Mouse (Mus musculus) myocyte (in vitro differentiated cells): Measurements from ENCODE around the gene Hpdl. TPM values are rescaled to one million over a fixed set of nuclear protein-coding genes. Genes with fewer than 3 reads are reported as not detected.

Source experiments
- H3K27me3 ChIP-seq: one replicate; pipeline ENCODE4 v1.6.1; 2011; ENCODE audit not compliant: control insufficient read depth, insufficient read depth, insufficient read length
- H3K36me3 ChIP-seq: one replicate; pipeline ENCODE4 v1.6.1; 2011; ENCODE audit not compliant: control insufficient read depth, insufficient read depth
- H3K4me2 ChIP-seq: one replicate; pipeline ENCODE4 v1.6.1; 2011; ENCODE audit warnings: low read depth, control low read depth
- H3K4me3 ChIP-seq: one replicate; pipeline ENCODE4 v1.5.1; 2011; ENCODE audit warnings: mild to moderate bottlenecking, control low read depth, moderate library complexity
- H3K79me2 ChIP-seq: one replicate; pipeline ENCODE4 v1.6.1; 2011; ENCODE audit not compliant: control insufficient read depth, insufficient read depth
- H3ac ChIP-seq: one replicate; pipeline ENCODE4 v1.6.1; 2011; ENCODE audit not compliant: control insufficient read depth, insufficient read length
- CEBPB ChIP-seq: IDR thresholded peaks from 2 replicates; pipeline ENCODE4 v1.6.1; 2011; ENCODE audit warnings: mild to moderate bottlenecking, moderate library complexity; ENCODE audit not compliant: poor library complexity, insufficient read depth, severe bottlenecking
- E2F4 ChIP-seq: IDR thresholded peaks from one replicate; pipeline ENCODE4 v1.6.1; 2011; ENCODE audit warnings: mild to moderate bottlenecking, control low read depth, moderate library complexity; ENCODE audit not compliant: insufficient read depth
- MAX ChIP-seq: IDR thresholded peaks from one replicate; pipeline ENCODE4 v1.6.1; 2011; ENCODE audit warnings: low read depth, mild to moderate bottlenecking, control low read depth
- MYOD1 ChIP-seq, 3 experiments: IDR thresholded peaks; one replicate each; pipeline ENCODE4 v1.6.1; 2011; ENCODE audit warnings: control low read depth in 2 of 3, low read depth in 2 of 3, mild to moderate bottlenecking in 2 of 3, moderate library complexity in 1 of 3; ENCODE audit not compliant: insufficient read length in 2 of 3, control insufficient read depth in 1 of 3
- MYOG ChIP-seq, 3 experiments: IDR thresholded peaks; one replicate each; pipeline ENCODE4 v1.6.1; 2011; ENCODE audit warnings: control low read depth in 2 of 3, low read depth in 2 of 3, mild to moderate bottlenecking in 2 of 3; ENCODE audit not compliant: insufficient read length in 2 of 3, control insufficient read depth in 1 of 3, insufficient read depth in 1 of 3
- POLR2A ChIP-seq: IDR thresholded peaks from one replicate; pipeline ENCODE4 v1.6.1; 2011; ENCODE audit warnings: low read depth, mild to moderate bottlenecking, control low read depth, moderate library complexity; ENCODE audit not compliant: insufficient read length
- POLR2AphosphoS2 ChIP-seq: IDR thresholded peaks from one replicate; pipeline ENCODE4 v1.6.1; 2011; ENCODE audit warnings: low read depth, control low read depth; ENCODE audit not compliant: insufficient read length
- REST ChIP-seq: IDR thresholded peaks from one replicate; pipeline ENCODE4 v1.6.1; 2011; ENCODE audit warnings: mild to moderate bottlenecking, control low read depth, moderate library complexity; ENCODE audit not compliant: insufficient read depth, insufficient read length
- SRF ChIP-seq: IDR thresholded peaks from one replicate; pipeline ENCODE4 v1.6.1; 2011; ENCODE audit warnings: low read depth; ENCODE audit not compliant: control insufficient read depth, insufficient read length
- TCF12 ChIP-seq: IDR thresholded peaks from one replicate; pipeline ENCODE4 v1.6.1; 2011; ENCODE audit warnings: mild to moderate bottlenecking, control low read depth; ENCODE audit not compliant: poor library complexity, insufficient read depth, severe bottlenecking
- TCF3 ChIP-seq: IDR thresholded peaks from one replicate; pipeline ENCODE4 v1.6.1; 2011; ENCODE audit warnings: low read depth, control low read depth; ENCODE audit not compliant: insufficient read length
- USF1 ChIP-seq: IDR thresholded peaks from one replicate; pipeline ENCODE4 v1.6.1; 2011; ENCODE audit warnings: low read depth, mild to moderate bottlenecking, control low read depth, moderate library complexity
- polyA plus RNA-seq: library from polyadenylated mRNA; unstranded; fragments of >200 nt; fragmentation: generic; extraction: Trizol; gene quantifications from one replicate; pipeline ENCODE4 v1.2.1, GENCODE M21; 2012; ENCODE audit warnings: missing spikeins

Gene Hpdl
- polyA plus RNA-seq, 1 experiment, result 1.5 TPM

- peaks cover 28% of the 10 kb centered on the region for H3K27me3 ChIP-seq
- no peak overlapping the region for H3ac ChIP-seq
- no peaks in the 10 kb centered on the region for H3K36me3 ChIP-seq
- H3K79me2 ChIP-seq, result no peaks in the 10 kb centered on the region
- H3K4me3 ChIP-seq, result no peak overlapping the region
- TF ChIP-seq TCF3 (no peak), REST (no peak)
- no peak overlapping the region for H3K4me2 ChIP-seq
These were observed 8.0 kb upstream of the Hpdl start for GRCm38 (mm10) chr4:116829364-116830069.

- H3K4me3 ChIP-seq, result no peak overlapping the region
- TF ChIP-seq E2F4 (no peak), TCF3 (no peak), TCF12 (no peak), REST (no peak), MYOG (IDR thresholded peaks at IDR 0.05; ENCODE audit: control insufficient read depth in 1 of 3, insufficient read depth in 1 of 3, insufficient read length in 2 of 3, low read depth in 2 of 3) (no peak), CEBPB (no peak), POLR2A (no peak), USF1 (no peak), SRF (no peak), POLR2AphosphoS2 (no peak), MAX (no peak), MYOD1 (IDR thresholded peaks at IDR 0.05; ENCODE audit: control insufficient read depth in 1 of 3, insufficient read length in 2 of 3, low read depth in 2 of 3) (no peak)
- no peaks in the 10 kb centered on the region for H3K79me2 ChIP-seq
- no peak overlapping the region for H3ac ChIP-seq
- H3K4me2 ChIP-seq, result no peak overlapping the region
- no peaks in the 10 kb centered on the region for H3K36me3 ChIP-seq
- H3K27me3 ChIP-seq, result peaks cover 24% of the 10 kb centered on the region
These were observed 6.3 kb upstream of the Hpdl start for GRCm38 (mm10) chr4:116827819-116828218.

- Histone ChIP-seq H3K36me3 (no peaks in the 10 kb centered on the region), H3ac (no peak overlapping the region), H3K79me2 (no peaks in the 10 kb centered on the region), H3K27me3 (no peaks in the 10 kb centered on the region), H3K4me2 (no peak overlapping the region), H3K4me3 (no peak overlapping the region)
- TF ChIP-seq CEBPB (no peak), MYOG (IDR thresholded peaks at IDR 0.05; ENCODE audit: control insufficient read depth in 1 of 3, insufficient read depth in 1 of 3, insufficient read length in 2 of 3, low read depth in 2 of 3) (no peak), POLR2AphosphoS2 (no peak), E2F4 (no peak), TCF12 (no peak), TCF3 (no peak), MAX (no peak), USF1 (no peak), SRF (no peak), REST (no peak), MYOD1 (IDR thresholded peaks at IDR 0.05; ENCODE audit: control insufficient read depth in 1 of 3, insufficient read length in 2 of 3, low read depth in 2 of 3) (no peak), POLR2A (no peak)
These were observed 3.1 kb upstream of the Hpdl start for GRCm38 (mm10) chr4:116824541-116825004.

GRCm38 (mm10) chr4:116820902-116821693 is 409 bp downstream of the Hpdl start:
- H3K4me3 ChIP-seq, result peak overlapping the region; percentile 28
- H3K4me2 ChIP-seq, result peak overlapping the region; percentile 99
- no peaks in the 10 kb centered on the region for H3K27me3 ChIP-seq
- peak; percentile 46 for TF ChIP-seq POLR2A
- TF ChIP-seq MYOG (IDR thresholded peaks at IDR 0.05; ENCODE audit: control insufficient read depth in 1 of 3, insufficient read depth in 1 of 3, insufficient read length in 2 of 3, low read depth in 2 of 3), result peak in 1 of 3 experiments; percentile 9
- TF ChIP-seq MAX, result no peak
- TF ChIP-seq E2F4, result no peak
- no peak for TF ChIP-seq SRF
- peak in 1 of 3 experiments; percentile 3 for TF ChIP-seq MYOD1 (IDR thresholded peaks at IDR 0.05; ENCODE audit: control insufficient read depth in 1 of 3, insufficient read length in 2 of 3, low read depth in 2 of 3)
- peak; percentile 14 for TF ChIP-seq POLR2AphosphoS2
- TF ChIP-seq USF1, result no peak
- no peak overlapping the region for H3ac ChIP-seq
- H3K79me2 ChIP-seq, result no peaks in the 10 kb centered on the region
- no peaks in the 10 kb centered on the region for H3K36me3 ChIP-seq
